Mouse (Mus musculus): ENCODE results near the gene Spz1. TPM values are rescaled to one million over a fixed set of nuclear protein-coding genes. Genes with fewer than 3 reads are reported as not detected.

Spz1 gene
- polyA plus RNA-seq, 1 experiment from 2014 or later: not detected

Other genes starting within 250 kb of the Spz1 start
- 5.8 and 6.1 TPM in 2 replicates for gene Dhfr, start 221.4 kb downstream of the Spz1 start, polyA plus RNA-seq (2015; fragmentation: Nextera tagmentation; extraction: Ambion mirVana)
- 27.1 and 27.3 TPM in 2 replicates for gene Msh3, start 221.2 kb downstream of the Spz1 start, polyA plus RNA-seq (2015; fragmentation: Nextera tagmentation; extraction: Ambion mirVana)
- 1.8 and 1.9 TPM in 2 replicates for gene Ankrd34b, start 150.3 kb downstream of the Spz1 start, polyA plus RNA-seq (2015; fragmentation: Nextera tagmentation; extraction: Ambion mirVana)
- 0.17 and 0.27 TPM in 2 replicates for gene Fam151b, start 92.2 kb downstream of the Spz1 start, polyA plus RNA-seq (2015; fragmentation: Nextera tagmentation; extraction: Ambion mirVana)
- 11.2 and 11.5 TPM in 2 replicates for gene Zfyve16, start 45.3 kb downstream of the Spz1 start, polyA plus RNA-seq (2015; fragmentation: Nextera tagmentation; extraction: Ambion mirVana)
- 15.8 and 18.6 TPM in 2 replicates for gene Serinc5, start 34.9 kb upstream of the Spz1 start, polyA plus RNA-seq (2015; fragmentation: Nextera tagmentation; extraction: Ambion mirVana)
- 1.8 TPM in 2 replicates for gene Thbs4, start 218.6 kb upstream of the Spz1 start, polyA plus RNA-seq (2015; fragmentation: Nextera tagmentation; extraction: Ambion mirVana)